8 mouse cellular contexts compared by ENCODE assay signal in genomic region chr17:84190885-84191284, GRCm38 (mm10). TPM values are rescaled to one million over a fixed set of nuclear protein-coding genes. Genes with fewer than 3 reads are reported as not detected.
DNase-seq lines count a peak whose midpoint lies in the region; ATAC-seq and TF ChIP-seq lines count a peak whose summit lies in the region.

No protein-coding gene starts in this region.

- H3K4me1 ChIP-seq in testis, adult 2 months (ENCODE audit: control insufficient read depth, insufficient read depth, low read length) = peaks cover 26% of the 10 kb centered on the region
- H3K4me1 ChIP-seq in bone marrow, adult 2 months (ENCODE audit: control insufficient read depth, insufficient read depth, low read length) = peaks cover 10% of the 10 kb centered on the region; the same call in 1 of the 2 replicates
- peaks cover 10% of the 10 kb centered on the region; the same call in 1 of the 2 replicates for H3K4me1 ChIP-seq in embryonic fibroblast, embryonic 13.5 days (ENCODE audit: control insufficient read depth, insufficient read depth, low read length)
- H3K4me1 ChIP-seq in kidney, postnatal 0 days (replicated peaks; ENCODE audit: insufficient read depth, low read length) = peaks cover 9% of the 10 kb centered on the region; the same call in 1 of the 2 replicates

- ATAC-seq in kidney, postnatal 0 days (replicated peaks; ENCODE audit: low FRiP score, low read depth) = no peak

- WGBS in bone marrow, adult 2 months = 8% methylated on average over 8 of the region's 8 CpGs
- 28% methylated on average over 8 of the region's 8 CpGs for WGBS in kidney, postnatal 0 days

- H3K4me2 ChIP-seq in kidney, postnatal 0 days (ENCODE audit: low read length) = no peak overlapping the region

- no peak overlapping the region for H3K27ac ChIP-seq in testis, adult 2 months (ENCODE audit: control insufficient read depth, insufficient read depth, low read depth, low read length)
- no peak overlapping the region for H3K27ac ChIP-seq in bone marrow, adult 2 months (ENCODE audit: control insufficient read depth, insufficient read depth, low read depth, low read length, poor library complexity)
- H3K27ac ChIP-seq in embryonic fibroblast, embryonic 13.5 days (ENCODE audit: insufficient read depth, low read length) = no peak overlapping the region
- no peak overlapping the region for H3K27ac ChIP-seq in kidney, postnatal 0 days

- H3K9ac ChIP-seq in kidney, postnatal 0 days (ENCODE audit: low read depth, low read length) = no peak overlapping the region

- no peak for DNase-seq in testis, postnatal 14 days (ENCODE audit: low spot score)
- peak; percentile 89 for DNase-seq in kidney, postnatal 0 days (ENCODE audit: low spot score)
- peak; percentile 81 to 85 for DNase-seq in lung, adult 18-20 months
- DNase-seq in right cerebral cortex, postnatal 25 days = peak; percentile 71
- DNase-seq in urinary bladder, postnatal 4 days (ENCODE audit: low spot score in 2 of 2) = peak; percentile 71 to 86

- H3K9me3 ChIP-seq in kidney, postnatal 0 days (replicated peaks; ENCODE audit: low read length) = no peaks in the 10 kb centered on the region

- no peak overlapping the region for H3K4me3 ChIP-seq in testis, adult 2 months (ENCODE audit: control insufficient read depth, low read depth, low read length)
- H3K4me3 ChIP-seq in bone marrow, adult 2 months (replicated peaks; ENCODE audit: control insufficient read depth, low read depth, low read length) = no peak overlapping the region
- H3K4me3 ChIP-seq in embryonic fibroblast, embryonic 13.5 days (ENCODE audit: insufficient read depth, low read length) = no peak overlapping the region
- H3K4me3 ChIP-seq in kidney, postnatal 0 days (replicated peaks; ENCODE audit: low read depth, low read length) = no peak overlapping the region

- TF ChIP-seq CTCF in testis, adult 2 months (IDR thresholded peaks at IDR 0.05; ENCODE audit: control insufficient read depth, insufficient read depth, insufficient replicate concordance, low read depth, low read length) = peak; percentile 75; the same call in 1 of the 2 replicates
- peak; percentile 95 for TF ChIP-seq CTCF in bone marrow, adult 2 months (IDR thresholded peaks at IDR 0.05; ENCODE audit: control insufficient read depth, insufficient read depth, low read length)
- TF ChIP-seq CTCF in embryonic fibroblast, embryonic 13.5 days (IDR thresholded peaks at IDR 0.05; ENCODE audit: borderline replicate concordance, insufficient read depth, low read length) = peak; percentile 88
- TF ChIP-seq CTCF in kidney, postnatal 0 days (IDR thresholded peaks at IDR 0.05; ENCODE audit: low read depth) = peak; percentile 91

- H3K27me3 ChIP-seq in testis, adult 2 months (ENCODE audit: control insufficient read depth, insufficient read depth, low read length) = no peaks in the 10 kb centered on the region
- no peaks in the 10 kb centered on the region for H3K27me3 ChIP-seq in kidney, postnatal 0 days (ENCODE audit: insufficient read depth, low read length)

- TF ChIP-seq POLR2A in testis, adult 2 months (IDR thresholded peaks at IDR 0.05; ENCODE audit: control insufficient read depth, low read depth, low read length) = no peak
- TF ChIP-seq POLR2A in bone marrow, adult 2 months (IDR thresholded peaks at IDR 0.05; ENCODE audit: borderline replicate concordance, control insufficient read depth, low read depth, low read length) = no peak
- TF ChIP-seq POLR2A in embryonic fibroblast, embryonic 13.5 days (IDR thresholded peaks at IDR 0.05; ENCODE audit: low read depth, low read length) = no peak

- H3K36me3 ChIP-seq in testis, adult 2 months (ENCODE audit: control insufficient read depth, insufficient read depth, low read length) = no peaks in the 10 kb centered on the region
- peaks cover 13% of the 10 kb centered on the region for H3K36me3 ChIP-seq in kidney, postnatal 0 days (ENCODE audit: insufficient read depth, low read length)

RNA-seq across cellular contexts. Expression of gene Zfp36l2, which starts 3.1 kb away (rescaled TPM):
- 5.4 and 6.2 TPM in 2 replicates for polyA plus RNA-seq in testis, adult 2 months (2012; rRNA removed)
- 45.8 and 74.0 TPM in 2 replicates for polyA plus RNA-seq in bone marrow, adult 2 months (2011; ENCODE audit: insufficient read depth, insufficient read length, low replicate concordance, missing spikeins)
- polyA plus RNA-seq in embryonic fibroblast, embryonic 13.5 days (2011; ENCODE audit: insufficient read length, low read depth, missing spikeins) = 171 and 187 TPM in 2 replicates
- 18.7 and 21.3 TPM in 2 replicates for polyA plus RNA-seq in kidney, postnatal 0 days (2015; fragmentation: Nextera tagmentation; extraction: Ambion mirVana)
